Mouse (Mus musculus) erythroblast, embryonic 14.5 days (primary cell): ENCODE measurements around the gene Mrpl12.

Experiments
- GATA1 ChIP-seq: IDR thresholded peaks from 2 replicates; pipeline ENCODE4 v1.6.1; 2012; ENCODE audit warnings: low read length, inconsistent platforms, mixed read lengths
- TAL1 ChIP-seq: IDR thresholded peaks from 3 replicates; pipeline ENCODE4 v1.6.1; 2012; ENCODE audit warnings: low read length, inconsistent platforms, mixed read lengths

GRCm38 (mm10) chr11:120505661-120506060 is 21.2 kb downstream of the Mrpl12 start:
- TF ChIP-seq GATA1 (no peak), TAL1 (no peak)
